Mouse (Mus musculus) kidney, postnatal 0 days (tissue): ENCODE measurements around the gene Lamtor2. TPM values are rescaled to one million over a fixed set of nuclear protein-coding genes. Genes with fewer than 3 reads are reported as not detected.
A peak's percentile ranks its signal among the peaks of the same experiment; 100 is the strongest.

Source experiments
- ATAC-seq: fragments of 200-750 bp; cut with Nextera tagmentation; replicated peaks from 2 replicates; pipeline ENCODE4 v1.8.0; 2017; ENCODE audit warnings: low read depth, moderate number of reproducible peaks, moderate TSS enrichment, moderate library complexity; ENCODE audit not compliant: low FRiP score
- DNase-seq: peaks from one replicate; pipeline ENCODE4 v3.0.0-alpha.2; 2016; ENCODE audit warnings: low spot score
- H3K27ac ChIP-seq: fragments of 300-500 bp; sonication (generic); 2 replicates; pipeline ENCODE4 v1.5.1; 2014; ENCODE audit warnings: mild to moderate bottlenecking
- H3K27me3 ChIP-seq: fragments of 300-500 bp; sonication (generic); 2 replicates; pipeline ENCODE4 v1.6.1; 2014; ENCODE audit warnings: low read length, mixed read lengths; ENCODE audit not compliant: insufficient read depth
- H3K36me3 ChIP-seq: fragments of 300-500 bp; sonication (generic); 2 replicates; pipeline ENCODE4 v1.6.1; 2014; ENCODE audit warnings: low read length, mixed read lengths; ENCODE audit not compliant: insufficient read depth
- H3K4me1 ChIP-seq: fragments of 300-500 bp; sonication (generic); replicated peaks from 2 replicates; pipeline ENCODE4 v1.6.1; 2014; ENCODE audit warnings: antibody characterized with exemption, low read length, mixed read lengths; ENCODE audit not compliant: insufficient read depth
- H3K4me2 ChIP-seq: fragments of 300-500 bp; sonication (generic); 2 replicates; pipeline ENCODE4 v1.6.1; 2014; ENCODE audit warnings: mild to moderate bottlenecking, low read length, moderate library complexity, mixed read lengths
- H3K4me3 ChIP-seq: fragments of 300-500 bp; sonication (generic); replicated peaks from 2 replicates; pipeline ENCODE4 v1.5.1; 2014; ENCODE audit warnings: low read depth, low read length
- H3K9ac ChIP-seq: fragments of 300-500 bp; sonication (generic); 2 replicates; pipeline ENCODE4 v1.6.1; 2014; ENCODE audit warnings: low read depth, low read length
- H3K9me3 ChIP-seq: fragments of 300-500 bp; sonication (generic); replicated peaks from 2 replicates; pipeline ENCODE4 v1.6.1; 2016; ENCODE audit warnings: low read length, inconsistent platforms, mixed read lengths
- CTCF ChIP-seq: IDR thresholded peaks from 2 replicates; pipeline ENCODE4 v1.5.1; 2016; ENCODE audit warnings: antibody characterized with exemption, low read depth, mild to moderate bottlenecking, moderate library complexity
- WGBS: fragments of 180-500 bp; shearing (Covaris S2); extraction: QIAGEN DNeasy Blood & Tissue Kit; methylation state at CpG from one replicate; pipeline ENCODE4 v1.1.7; 2014; 5-methylcytosine and 5-hydroxymethylcytosine counted together
- polyA plus RNA-seq: library from polyadenylated mRNA; unstranded; fragments of >200 nt; fragmentation: Nextera tagmentation; extraction: Ambion mirVana; gene quantifications from 2 replicates; pipeline ENCODE4 v1.2.1, GENCODE M21; 2015

Gene Lamtor2
- polyA plus RNA-seq, 1 experiment from 2014 or later = 173 TPM

DNA sequence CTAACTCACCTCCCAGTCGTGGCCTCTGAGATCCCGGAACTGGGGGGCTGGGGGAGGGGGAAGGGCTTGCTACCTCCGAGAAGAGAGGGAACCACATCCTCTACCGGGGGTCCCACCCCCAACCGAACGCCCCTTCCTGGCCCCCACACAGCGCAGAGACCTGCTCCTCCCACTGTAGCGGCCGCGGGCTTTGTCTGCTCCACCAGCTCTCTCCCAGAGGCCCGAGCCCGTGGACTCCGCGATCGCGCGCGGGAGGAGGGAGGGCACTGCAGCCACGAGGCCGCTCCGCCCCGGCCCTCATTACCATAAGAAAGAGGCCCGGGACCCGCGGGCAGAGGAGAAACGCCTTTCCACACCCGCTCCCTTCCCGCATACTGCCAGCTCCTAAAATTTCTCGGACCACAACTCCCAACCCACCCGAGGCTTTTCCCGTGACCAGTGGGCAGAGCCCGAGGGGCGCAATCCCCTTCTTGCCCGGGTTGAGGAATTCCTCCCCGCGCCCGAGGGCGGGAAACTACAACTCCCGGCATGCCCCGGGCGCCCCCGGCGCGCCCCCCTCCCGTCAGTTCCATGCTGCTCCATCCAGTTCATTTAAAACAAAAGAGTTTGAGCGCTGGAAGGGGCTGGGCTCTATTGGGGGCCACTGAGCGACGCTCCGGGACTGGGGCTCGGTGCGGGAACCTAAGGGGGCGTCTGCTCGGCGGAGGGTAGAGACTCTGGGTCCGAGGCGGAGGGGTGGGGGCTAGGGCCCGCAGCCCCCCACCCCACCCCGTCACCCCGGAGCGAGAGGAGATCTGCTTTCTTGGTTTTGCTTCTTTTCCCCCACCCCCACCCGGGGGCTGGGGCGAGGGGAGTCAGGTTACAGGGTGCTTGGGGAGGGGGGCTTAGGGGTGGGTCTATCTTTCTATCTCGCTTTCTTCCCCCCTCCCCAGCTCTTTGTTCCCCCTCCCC lies 21.3 kb downstream of the Lamtor2 start:
- no peak for TF ChIP-seq CTCF
- Histone ChIP-seq H3K9ac (peak overlapping the region; percentile 92), H3K4me3 (peak overlapping the region; percentile 85), H3K27ac (peak overlapping the region; percentile 96), H3K4me1 (peaks cover 54% of the 10 kb centered on the region), H3K27me3 (no peaks in the 10 kb centered on the region), H3K36me3 (no peaks in the 10 kb centered on the region; the same call in 1 of the 2 replicates), H3K9me3 (no peaks in the 10 kb centered on the region), H3K4me2 (peak overlapping the region; percentile 89)
- under 1% methylated on average over 60 of the region's 63 CpGs for WGBS
- peak; percentile 70 for ATAC-seq
- peak; percentile 93 for DNase-seq

GRCm38 (mm10) chr3:88530082-88530864 lies 22.6 kb downstream of the Lamtor2 start:
- TF ChIP-seq CTCF = no peak
- H3K4me2 ChIP-seq = peak overlapping the region; percentile 89
- ATAC-seq (no peak), DNase-seq (no peak)
- 18% methylated on average over 11 of the region's 11 CpGs for WGBS
- peak overlapping the region; percentile 96 for H3K27ac ChIP-seq
- peak overlapping the region; percentile 49; the same call in 1 of the 2 replicates for H3K9ac ChIP-seq
- H3K36me3 ChIP-seq = no peaks in the 10 kb centered on the region
- no peaks in the 10 kb centered on the region for H3K9me3 ChIP-seq
- H3K4me3 ChIP-seq = peak overlapping the region; percentile 85
- peaks cover 40% of the 10 kb centered on the region for H3K4me1 ChIP-seq
- H3K27me3 ChIP-seq = no peaks in the 10 kb centered on the region

- H3K9ac ChIP-seq = peak overlapping the region; percentile 38; the same call in 1 of the 2 replicates
- peak overlapping the region; percentile 89 for H3K4me2 ChIP-seq
- H3K36me3 ChIP-seq = no peaks in the 10 kb centered on the region
- DNase-seq = no peak
- no peak for ATAC-seq
- peak overlapping the region; percentile 40; the same call in 1 of the 2 replicates for H3K27ac ChIP-seq
- peaks cover 32% of the 10 kb centered on the region for H3K4me1 ChIP-seq
- no peaks in the 10 kb centered on the region for H3K9me3 ChIP-seq
- 36% methylated on average over 7 of the region's 7 CpGs for WGBS
- no peaks in the 10 kb centered on the region for H3K27me3 ChIP-seq
- TF ChIP-seq CTCF = no peak
- H3K4me3 ChIP-seq = no peak overlapping the region
Measured at GRCm38 (mm10) chr3:88529204-88530000, 23.5 kb downstream of the Lamtor2 start.

DNA sequence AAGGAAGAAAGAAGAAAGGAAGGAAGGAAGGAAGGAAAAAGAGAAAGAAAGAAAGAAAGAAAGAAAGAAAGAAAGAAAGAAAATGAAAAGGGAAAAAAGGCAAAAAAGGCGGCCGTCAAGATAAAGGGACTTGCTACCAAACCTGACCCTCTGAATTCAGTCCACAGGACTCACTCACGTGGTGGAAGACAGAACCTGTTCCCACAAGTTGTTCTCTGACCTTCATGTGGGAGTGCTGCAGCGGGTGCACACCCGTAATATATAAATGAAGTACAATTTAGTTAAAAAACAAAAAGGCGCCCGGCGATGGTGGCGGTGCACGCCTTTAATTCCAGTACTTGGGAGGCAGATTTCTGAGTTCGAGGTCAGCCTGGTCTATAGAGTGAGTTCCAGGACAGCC lies 24.2 kb downstream of the Lamtor2 start:
- 63% methylated on average over 11 of the region's 11 CpGs for WGBS
- H3K9ac ChIP-seq = no peak overlapping the region
- no peak for ATAC-seq
- DNase-seq = no peak
- no peaks in the 10 kb centered on the region for H3K9me3 ChIP-seq
- no peak overlapping the region for H3K4me2 ChIP-seq
- no peak overlapping the region for H3K27ac ChIP-seq
- TF ChIP-seq CTCF = no peak
- H3K27me3 ChIP-seq = no peaks in the 10 kb centered on the region
- H3K4me3 ChIP-seq = no peak overlapping the region
- H3K36me3 ChIP-seq = no peaks in the 10 kb centered on the region
- H3K4me1 ChIP-seq = peaks cover 26% of the 10 kb centered on the region

- Histone ChIP-seq H3K9me3 (no peaks in the 10 kb centered on the region), H3K27me3 (no peaks in the 10 kb centered on the region), H3K4me1 (peaks cover 24% of the 10 kb centered on the region), H3K36me3 (no peaks in the 10 kb centered on the region), H3K9ac (no peak overlapping the region), H3K4me2 (no peak overlapping the region), H3K27ac (no peak overlapping the region), H3K4me3 (no peak overlapping the region)
- no peak for TF ChIP-seq CTCF
- no peak for ATAC-seq
- 33% methylated on average over 8 of the region's 8 CpGs for WGBS
- DNase-seq = no peak
Measured at GRCm38 (mm10) chr3:88527565-88527964, 25.3 kb downstream of the Lamtor2 start.
